Mouse (Mus musculus): ENCODE results near the gene Rasgrf1. TPM values are rescaled to one million over a fixed set of nuclear protein-coding genes. Genes with fewer than 3 reads are reported as not detected.
A peak's percentile ranks its signal among the peaks of the same experiment; 100 is the strongest.
"Not testable (repeated sequence)": the region's sequence is repeated elsewhere in the genome, so short reads cannot be mapped to it uniquely, and the experiment has no call there.

Rasgrf1 gene
- polyA plus RNA-seq, 1 experiment from 2014 or later = 11.2 TPM

DNA sequence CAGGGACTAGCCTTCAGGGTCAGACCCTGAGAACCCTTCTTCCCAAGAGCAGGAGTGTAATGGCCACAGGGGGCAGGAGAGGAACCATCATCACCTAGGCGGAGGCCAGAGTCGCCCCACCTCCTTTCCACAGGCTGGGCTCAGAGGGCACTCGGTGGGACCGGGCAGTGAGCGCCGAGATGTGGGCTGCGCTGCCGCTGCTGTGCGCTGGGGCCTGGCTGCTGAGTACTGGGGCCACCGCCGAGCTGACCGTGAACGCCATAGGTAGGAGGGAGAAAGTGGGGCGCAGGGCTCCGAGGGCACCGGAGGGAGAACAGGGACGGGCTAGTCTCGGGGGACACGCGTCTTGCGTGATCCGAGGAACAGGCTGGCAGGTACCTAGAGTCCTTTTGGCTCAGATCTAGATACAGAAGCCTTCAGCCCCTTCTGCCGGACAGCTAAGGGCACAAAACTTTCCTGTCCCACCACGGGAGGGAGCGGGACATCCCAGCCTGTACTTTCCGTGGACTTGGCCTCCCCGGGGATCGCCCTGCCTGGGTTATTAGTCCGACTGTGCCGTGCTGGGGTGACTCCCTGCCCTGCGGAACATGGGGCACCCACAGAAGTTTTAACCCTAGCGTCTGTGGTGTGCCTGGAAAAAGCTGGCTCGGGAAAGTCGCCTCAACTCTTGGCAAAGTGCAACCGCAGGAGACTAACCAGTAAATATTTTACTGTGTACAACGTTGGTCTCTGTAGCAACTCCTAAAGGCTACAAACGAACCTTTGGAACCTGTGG, 144.8 kb downstream of the Rasgrf1 start:
- Histone ChIP-seq H3K9ac (replicated peaks; ENCODE audit: low read depth, low read length) (peak overlapping the region; percentile 27; the same call in 1 of the 2 replicates), H3K27me3 (replicated peaks; ENCODE audit: control insufficient read depth, insufficient read depth, low read length) (no peaks in the 10 kb centered on the region), H3K27ac (ENCODE audit: low read length) (no peak overlapping the region), H3K9me3 (ENCODE audit: control insufficient read depth, low read length) (no peaks in the 10 kb centered on the region), H3K36me3 (ENCODE audit: control insufficient read depth, insufficient read depth) (no peaks in the 10 kb centered on the region), H3K4me1 (replicated peaks; ENCODE audit: control insufficient read depth, insufficient read depth, low read length) (peaks cover 8% of the 10 kb centered on the region), H3K4me2 (ENCODE audit: low read length) (peak overlapping the region; percentile 41), H3K4me3 (replicated peaks; ENCODE audit: low read length) (peak overlapping the region; percentile 28)
- peak; percentile 78 for ATAC-seq
- 1% methylated on average over 37 of the region's 37 CpGs for WGBS

DNA sequence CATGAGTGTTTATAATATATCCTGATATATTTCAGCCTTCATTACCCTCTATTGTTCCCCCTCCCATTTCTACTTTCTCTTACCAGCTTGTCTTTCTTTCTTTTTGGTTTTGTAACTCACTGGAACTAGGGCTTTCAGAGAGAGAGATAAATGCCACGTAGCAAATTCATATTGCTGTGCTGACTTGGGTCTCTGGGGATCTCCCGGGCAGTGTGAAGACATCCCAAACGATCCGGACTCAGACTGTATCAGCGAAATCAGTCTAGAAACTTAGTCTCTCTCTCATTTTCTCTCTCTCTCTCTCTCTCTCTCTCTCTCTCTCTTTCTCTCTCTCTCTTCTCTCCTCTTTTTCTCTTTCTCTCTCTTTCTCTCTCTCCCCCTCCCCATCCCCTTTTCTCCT, 145.7 kb downstream of the Rasgrf1 start:
- Histone ChIP-seq H3K4me3 (replicated peaks; ENCODE audit: low read length) (no peak overlapping the region), H3K9me3 (ENCODE audit: control insufficient read depth, low read length) (no peaks in the 10 kb centered on the region), H3K36me3 (ENCODE audit: control insufficient read depth, insufficient read depth) (no peaks in the 10 kb centered on the region), H3K27ac (ENCODE audit: low read length) (no peak overlapping the region), H3K4me2 (ENCODE audit: low read length) (no peak overlapping the region), H3K9ac (replicated peaks; ENCODE audit: low read depth, low read length) (no peak overlapping the region), H3K27me3 (replicated peaks; ENCODE audit: control insufficient read depth, insufficient read depth, low read length) (no peaks in the 10 kb centered on the region), H3K4me1 (replicated peaks; ENCODE audit: control insufficient read depth, insufficient read depth, low read length) (peaks cover 8% of the 10 kb centered on the region)
- ATAC-seq = no peak
- WGBS = 50% methylated on average over 5 of the region's 5 CpGs

DNA sequence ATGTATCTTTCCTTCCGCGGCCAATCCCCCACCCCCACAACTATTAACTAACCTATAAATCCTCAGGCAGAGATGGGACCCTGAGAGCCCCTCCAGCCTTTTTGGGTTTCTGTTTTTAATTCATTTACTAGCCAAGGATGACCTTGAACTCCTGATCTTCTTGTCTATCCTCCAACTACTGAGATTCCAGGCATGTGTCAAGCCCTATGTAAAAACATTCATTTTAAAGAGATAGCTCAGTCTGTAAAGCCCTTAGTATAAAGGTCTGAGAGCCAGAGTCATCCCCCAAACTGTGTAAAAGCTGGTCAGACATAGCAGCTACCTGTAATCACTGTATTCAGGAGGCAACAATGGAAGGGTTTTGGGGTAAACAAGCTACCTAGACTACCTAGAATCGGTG, 146.2 kb downstream of the Rasgrf1 start:
- no peak overlapping the region for H3K27ac ChIP-seq (ENCODE audit: low read length)
- H3K4me3 ChIP-seq (replicated peaks; ENCODE audit: low read length) = no peak overlapping the region
- ATAC-seq = no peak
- peaks cover 8% of the 10 kb centered on the region for H3K4me1 ChIP-seq (replicated peaks; ENCODE audit: control insufficient read depth, insufficient read depth, low read length)
- 86% methylated on average over 3 of the region's 3 CpGs for WGBS
- no peaks in the 10 kb centered on the region for H3K36me3 ChIP-seq (ENCODE audit: control insufficient read depth, insufficient read depth)
- H3K9ac ChIP-seq (replicated peaks; ENCODE audit: low read depth, low read length) = no peak overlapping the region
- H3K27me3 ChIP-seq (replicated peaks; ENCODE audit: control insufficient read depth, insufficient read depth, low read length) = no peaks in the 10 kb centered on the region
- H3K4me2 ChIP-seq (ENCODE audit: low read length) = no peak overlapping the region
- no peaks in the 10 kb centered on the region for H3K9me3 ChIP-seq (ENCODE audit: control insufficient read depth, low read length)

DNA sequence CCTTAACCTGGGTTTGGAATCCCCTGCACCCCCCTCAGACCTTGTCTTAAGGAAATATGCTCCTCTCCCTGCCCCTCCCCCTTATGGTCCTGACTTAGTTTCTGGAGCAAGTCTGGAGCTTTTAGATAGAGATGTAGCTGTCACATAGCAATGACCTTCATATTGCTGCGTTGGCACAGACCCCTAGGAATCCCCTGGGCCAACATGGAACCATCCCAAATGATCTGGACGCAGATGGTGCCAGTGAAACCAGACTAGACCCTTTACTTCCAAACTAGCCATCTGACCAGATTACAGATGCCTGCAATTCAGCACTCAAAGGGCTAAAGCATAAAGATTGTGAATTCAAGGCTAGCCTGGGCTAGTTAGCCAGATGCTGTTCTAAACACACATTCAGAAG, 147.0 kb downstream of the Rasgrf1 start:
- H3K36me3 ChIP-seq (ENCODE audit: control insufficient read depth, insufficient read depth) = no peaks in the 10 kb centered on the region
- H3K4me3 ChIP-seq (replicated peaks; ENCODE audit: low read length) = no peak overlapping the region
- H3K9me3 ChIP-seq (ENCODE audit: control insufficient read depth, low read length) = no peaks in the 10 kb centered on the region
- 88% methylated on average over 2 of the region's 2 CpGs for WGBS
- no peak overlapping the region for H3K4me2 ChIP-seq (ENCODE audit: low read length)
- ATAC-seq = no peak
- H3K27me3 ChIP-seq (replicated peaks; ENCODE audit: control insufficient read depth, insufficient read depth, low read length) = no peaks in the 10 kb centered on the region
- H3K27ac ChIP-seq (ENCODE audit: low read length) = no peak overlapping the region
- H3K4me1 ChIP-seq (replicated peaks; ENCODE audit: control insufficient read depth, insufficient read depth, low read length) = peaks cover 8% of the 10 kb centered on the region
- no peak overlapping the region for H3K9ac ChIP-seq (replicated peaks; ENCODE audit: low read depth, low read length)

DNA sequence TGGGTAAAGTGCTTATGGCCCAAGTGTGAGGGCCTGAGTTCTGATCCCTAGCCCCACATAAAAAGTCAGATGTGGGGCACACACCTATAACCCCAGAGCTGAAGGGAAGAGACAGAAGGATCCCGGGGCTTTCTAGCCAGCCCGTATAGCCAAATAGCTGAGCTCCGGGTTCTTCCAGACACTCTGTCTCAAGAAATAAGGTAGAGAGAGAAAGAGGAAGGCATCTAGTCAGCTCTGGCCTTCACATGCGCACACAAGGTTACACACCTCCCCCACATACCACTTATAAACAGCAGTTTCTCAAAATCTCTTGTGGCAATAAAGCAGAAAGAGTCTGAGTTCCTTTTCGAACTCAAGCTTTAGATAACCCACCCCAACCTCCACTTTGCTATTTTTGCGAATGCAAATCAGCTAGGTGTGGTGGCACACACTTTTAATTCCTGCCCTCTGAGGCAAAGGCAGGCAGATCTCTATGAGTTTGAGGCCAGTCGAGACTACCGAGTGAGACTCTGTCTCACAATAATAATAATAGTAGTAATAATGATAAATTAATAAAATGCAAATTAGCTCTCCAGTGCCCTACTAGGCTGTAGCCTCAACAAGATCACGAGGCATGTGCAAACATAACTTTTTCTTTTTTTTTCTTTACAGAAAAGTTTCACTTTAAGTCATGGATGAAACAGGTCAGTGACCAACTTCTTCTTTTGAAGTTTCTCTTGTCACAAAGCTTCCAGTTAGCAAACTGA, 150.3 kb downstream of the Rasgrf1 start:
- no peaks in the 10 kb centered on the region for H3K36me3 ChIP-seq (ENCODE audit: control insufficient read depth, insufficient read depth)
- 88% methylated on average over 9 of the region's 9 CpGs for WGBS
- H3K27ac ChIP-seq (ENCODE audit: low read length) = no peak overlapping the region
- no peak overlapping the region for H3K4me3 ChIP-seq (replicated peaks; ENCODE audit: low read length)
- H3K9me3 ChIP-seq (ENCODE audit: control insufficient read depth, low read length) = no peaks in the 10 kb centered on the region
- H3K4me2 ChIP-seq (ENCODE audit: low read length) = no peak overlapping the region
- ATAC-seq = no peak
- H3K27me3 ChIP-seq (replicated peaks; ENCODE audit: control insufficient read depth, insufficient read depth, low read length) = no peaks in the 10 kb centered on the region
- peaks cover under 1% of the 10 kb centered on the region for H3K4me1 ChIP-seq (replicated peaks; ENCODE audit: control insufficient read depth, insufficient read depth, low read length)
- H3K9ac ChIP-seq (replicated peaks; ENCODE audit: low read depth, low read length) = no peak overlapping the region

DNA sequence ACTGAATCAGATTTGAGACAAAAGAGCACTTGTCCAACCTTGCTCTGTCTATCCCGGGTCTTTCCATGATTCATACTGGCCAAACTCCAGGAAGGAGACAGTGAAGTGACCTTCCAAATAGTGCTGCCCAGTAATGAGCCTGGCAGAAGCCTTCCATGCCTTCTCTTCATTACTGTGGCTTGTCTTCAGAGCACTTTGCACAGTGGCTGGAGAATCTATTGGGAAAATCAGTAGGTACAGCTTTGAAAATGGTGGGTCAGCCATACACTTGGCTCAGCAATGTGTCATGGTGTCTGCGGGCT, 150.8 kb downstream of the Rasgrf1 start:
- Histone ChIP-seq H3K27ac (ENCODE audit: low read length) (no peak overlapping the region), H3K27me3 (replicated peaks; ENCODE audit: control insufficient read depth, insufficient read depth, low read length) (no peaks in the 10 kb centered on the region), H3K36me3 (ENCODE audit: control insufficient read depth, insufficient read depth) (no peaks in the 10 kb centered on the region), H3K4me2 (ENCODE audit: low read length) (no peak overlapping the region), H3K9me3 (ENCODE audit: control insufficient read depth, low read length) (no peaks in the 10 kb centered on the region), H3K9ac (replicated peaks; ENCODE audit: low read depth, low read length) (no peak overlapping the region), H3K4me3 (replicated peaks; ENCODE audit: low read length) (no peak overlapping the region), H3K4me1 (replicated peaks; ENCODE audit: control insufficient read depth, insufficient read depth, low read length) (no peaks in the 10 kb centered on the region)
- WGBS = 77% methylated on average over 2 of the region's 2 CpGs
- ATAC-seq = no peak

DNA sequence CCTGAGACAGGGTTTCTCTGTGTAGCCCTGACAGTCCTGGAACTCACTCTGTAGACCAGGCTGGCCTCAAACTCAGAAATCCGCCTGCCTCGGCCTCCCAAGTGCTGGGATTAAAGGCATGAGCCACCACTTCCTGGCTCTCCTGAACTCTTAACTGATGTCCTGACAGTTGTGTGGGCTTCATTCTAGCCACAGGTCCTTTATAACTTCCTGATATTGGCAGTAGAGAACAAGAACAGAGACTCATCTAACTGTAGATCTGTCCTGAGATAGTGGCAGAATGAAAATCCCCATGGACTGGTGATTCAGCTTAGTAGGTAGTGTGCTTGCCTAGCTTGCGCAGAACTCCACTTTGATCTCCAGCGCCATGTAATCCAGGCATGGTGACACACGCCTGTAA, 151.2 kb downstream of the Rasgrf1 start:
- H3K4me3 ChIP-seq (replicated peaks; ENCODE audit: low read length); H3K9me3 ChIP-seq (ENCODE audit: control insufficient read depth, low read length); ATAC-seq; H3K4me2 ChIP-seq (ENCODE audit: low read length); H3K36me3 ChIP-seq (ENCODE audit: control insufficient read depth, insufficient read depth); H3K4me1 ChIP-seq (replicated peaks; ENCODE audit: control insufficient read depth, insufficient read depth, low read length); H3K27ac ChIP-seq (ENCODE audit: low read length); H3K27me3 ChIP-seq (replicated peaks; ENCODE audit: control insufficient read depth, insufficient read depth, low read length); H3K9ac ChIP-seq (replicated peaks; ENCODE audit: low read depth, low read length): not testable (repeated sequence)
- 93% methylated on average over 5 of the region's 5 CpGs for WGBS

DNA sequence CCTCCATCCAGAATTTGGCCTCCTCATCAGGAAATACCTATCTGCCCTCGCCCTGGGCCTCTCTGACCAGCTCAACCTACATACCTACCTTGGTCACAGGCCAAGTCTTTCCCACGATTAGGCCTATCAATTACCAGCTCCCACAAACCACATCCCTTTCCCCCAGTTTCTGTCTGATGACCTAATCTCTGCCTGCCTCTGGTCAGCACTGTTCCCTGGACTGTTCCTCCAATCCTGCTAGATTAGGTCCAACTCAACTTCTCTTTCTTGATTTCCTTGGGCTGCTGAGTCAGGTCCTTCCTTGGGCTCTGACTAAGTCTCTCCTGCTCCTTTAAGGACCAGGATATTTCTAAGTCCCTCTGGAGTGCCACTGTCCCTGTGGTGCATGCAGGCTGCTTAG, 157.6 kb downstream of the Rasgrf1 start:
- no peak for ATAC-seq
- 81% methylated on average over 2 of the region's 2 CpGs for WGBS
- Histone ChIP-seq H3K4me1 (replicated peaks; ENCODE audit: control insufficient read depth, insufficient read depth, low read length) (no peaks in the 10 kb centered on the region), H3K9me3 (ENCODE audit: control insufficient read depth, low read length) (no peaks in the 10 kb centered on the region), H3K36me3 (ENCODE audit: control insufficient read depth, insufficient read depth) (no peaks in the 10 kb centered on the region), H3K4me2 (ENCODE audit: low read length) (no peak overlapping the region), H3K9ac (replicated peaks; ENCODE audit: low read depth, low read length) (no peak overlapping the region), H3K27ac (ENCODE audit: low read length) (no peak overlapping the region), H3K4me3 (replicated peaks; ENCODE audit: low read length) (no peak overlapping the region), H3K27me3 (replicated peaks; ENCODE audit: control insufficient read depth, insufficient read depth, low read length) (no peaks in the 10 kb centered on the region)

DNA sequence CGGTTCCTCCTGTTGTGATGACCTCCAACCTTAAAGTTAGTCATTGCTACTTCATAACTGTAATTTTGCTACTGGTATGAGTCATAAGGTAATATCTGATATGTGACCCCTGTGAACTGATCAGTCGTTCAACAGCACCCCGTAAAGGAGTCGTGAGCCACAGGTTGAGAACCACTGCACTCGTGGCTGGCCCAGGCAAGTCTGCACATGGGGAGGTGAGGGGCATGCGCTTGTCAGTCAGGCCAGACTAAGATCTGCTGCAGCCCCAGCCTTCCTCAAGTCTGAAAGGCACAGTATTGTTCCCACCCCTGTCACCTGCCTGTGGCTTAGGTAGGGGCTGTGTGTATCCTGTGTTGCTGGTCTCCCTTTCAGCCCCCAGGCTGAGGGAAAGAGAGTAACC, 159.1 kb downstream of the Rasgrf1 start:
- H3K27me3 ChIP-seq (replicated peaks; ENCODE audit: control insufficient read depth, insufficient read depth, low read length) = no peaks in the 10 kb centered on the region
- no peak overlapping the region for H3K9ac ChIP-seq (replicated peaks; ENCODE audit: low read depth, low read length)
- ATAC-seq = no peak
- no peak overlapping the region for H3K27ac ChIP-seq (ENCODE audit: low read length)
- no peaks in the 10 kb centered on the region for H3K9me3 ChIP-seq (ENCODE audit: control insufficient read depth, low read length)
- H3K4me3 ChIP-seq (replicated peaks; ENCODE audit: low read length) = no peak overlapping the region
- no peaks in the 10 kb centered on the region for H3K36me3 ChIP-seq (ENCODE audit: control insufficient read depth, insufficient read depth)
- H3K4me2 ChIP-seq (ENCODE audit: low read length) = no peak overlapping the region
- H3K4me1 ChIP-seq (replicated peaks; ENCODE audit: control insufficient read depth, insufficient read depth, low read length) = no peaks in the 10 kb centered on the region
- 86% methylated on average over 6 of the region's 6 CpGs for WGBS

All from forebrain, embryonic 16.5 days (tissue).